Mouse (Mus musculus) G1E (cell line): Measurements from ENCODE around the gene Boc. TPM values are rescaled to one million over a fixed set of nuclear protein-coding genes. Genes with fewer than 3 reads are reported as not detected.
"Not testable (repeated sequence)": the region's sequence is repeated elsewhere in the genome, so short reads cannot be mapped to it uniquely, and the experiment has no call there.

Experiments used
- ATAC-seq: 2 replicates; pipeline ENCODE4 v1.8.0; 2016; ENCODE audit warnings: mild to moderate bottlenecking; ENCODE audit not compliant: insufficient number of reproducible peaks, poor library complexity, low FRiP score, severe bottlenecking; ENCODE audit errors: extremely low read depth
- DNase-seq: peaks from one replicate; pipeline ENCODE4 v3.0.0; 2012; ENCODE audit warnings: low spot score
- H3K27me3 ChIP-seq: 2 replicates; pipeline ENCODE4 v1.6.1; 2012; ENCODE audit warnings: mild to moderate bottlenecking, low read length, inconsistent platforms; ENCODE audit not compliant: insufficient read depth
- H3K36me3 ChIP-seq: replicated peaks from 2 replicates; pipeline ENCODE3; 2012; ENCODE audit warnings: mild to moderate bottlenecking, inconsistent platforms
- H3K4me1 ChIP-seq: 2 replicates; pipeline ENCODE4 v1.6.1; 2012; ENCODE audit warnings: low read depth, low read length, inconsistent platforms, mixed read lengths; ENCODE audit not compliant: insufficient read depth
- H3K4me3 ChIP-seq: 2 replicates; pipeline ENCODE4 v1.5.1; 2012; ENCODE audit warnings: low read depth, mild to moderate bottlenecking, inconsistent platforms, low read length, moderate library complexity, mixed read lengths
- H3K9me3 ChIP-seq: replicated peaks from 2 replicates; pipeline ENCODE4 v1.6.1; 2012; ENCODE audit warnings: inconsistent platforms
- CTCF ChIP-seq: IDR thresholded peaks from 2 replicates; pipeline ENCODE4 v1.5.1; 2012; ENCODE audit warnings: low read depth, low read length, inconsistent platforms, mixed read lengths
- GATA1 ChIP-seq: IDR thresholded peaks from 2 replicates; pipeline ENCODE4 v1.6.1; 2012; ENCODE audit warnings: borderline replicate concordance, low read length, inconsistent platforms, mixed read lengths
- GATA2 ChIP-seq: IDR thresholded peaks from 2 replicates; pipeline ENCODE4 v1.6.1; 2012; ENCODE audit warnings: low read depth, low read length, inconsistent platforms, borderline replicate concordance
- POLR2AphosphoS5 ChIP-seq: IDR thresholded peaks from 2 replicates; pipeline ENCODE4 v1.6.1; 2012; ENCODE audit warnings: low read depth, low read length, inconsistent platforms; ENCODE audit not compliant: insufficient replicate concordance
- TAL1 ChIP-seq: conservative IDR thresholded peaks from 2 replicates; pipeline ENCODE4 v1.6.1; 2012; ENCODE audit warnings: low read depth, low read length, inconsistent platforms, mixed read lengths
- polyA plus RNA-seq: library from polyadenylated mRNA; stranded (reverse); fragments of >175 nt; gene quantifications from 2 replicates; pipeline ENCODE4 v1.2.3, GENCODE M21; 2012
- total RNA-seq, 2 experiments: library from RNA; stranded (forward) in 1 of 2; stranded (reverse) in 1 of 2; fragments of 200-1000 nt in 1 of 2; fragments of >200 nt in 1 of 2; fragmentation: Nextera tagmentation in 1 of 2; gene quantifications; 2 replicates each; pipeline ENCODE4 v1.2.3; 2014 to 2017

Gene Boc
- total and polyA plus RNA-seq, 3 experiments, result not detected

- DNase-seq (no peak), ATAC-seq (no peak)
- TF ChIP-seq GATA1, result no peak
- TF ChIP-seq TAL1, result no peak
- no peak for TF ChIP-seq POLR2AphosphoS5
- no peak for TF ChIP-seq GATA2
- TF ChIP-seq CTCF, result no peak
- Histone ChIP-seq H3K9me3 (no peaks in the 10 kb centered on the region), H3K36me3 (no peaks in the 10 kb centered on the region), H3K27me3 (no peaks in the 10 kb centered on the region), H3K4me3 (no peak overlapping the region), H3K4me1 (no peaks in the 10 kb centered on the region)
These were observed 100.8 kb downstream of the Boc start for GRCm38 (mm10) chr16:44457858-44458257.

GRCm38 (mm10) chr16:44441913-44442312 lies 116.8 kb downstream of the Boc start:
- H3K36me3 ChIP-seq, H3K27me3 ChIP-seq, H3K4me1 ChIP-seq, ATAC-seq, H3K4me3 ChIP-seq, H3K9me3 ChIP-seq, DNase-seq: not testable (repeated sequence)

DNA sequence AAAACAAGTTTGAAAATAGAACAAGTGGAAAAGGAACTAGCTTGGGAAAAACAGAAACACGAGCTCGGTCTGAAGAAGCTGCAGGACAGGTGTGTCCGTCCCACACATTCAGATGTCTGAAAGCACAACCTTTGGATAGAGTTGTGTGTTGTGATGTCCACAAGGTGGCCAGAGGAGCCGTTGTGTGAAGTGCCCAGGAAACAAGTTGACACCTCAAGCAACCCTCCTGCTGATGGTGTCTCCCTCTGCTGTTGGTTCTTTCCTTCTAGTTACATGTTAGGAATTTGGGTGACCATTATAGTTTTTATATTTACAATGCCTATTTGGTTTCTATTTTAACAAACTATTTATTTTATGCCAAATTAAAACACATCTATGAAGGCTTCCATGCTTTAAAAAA lies 123.2 kb downstream of the Boc start:
- no peaks in the 10 kb centered on the region for H3K36me3 ChIP-seq
- TF ChIP-seq CTCF, result no peak
- no peak for TF ChIP-seq POLR2AphosphoS5
- no peak for TF ChIP-seq GATA2
- no peak for TF ChIP-seq TAL1
- no peak for TF ChIP-seq GATA1
- no peaks in the 10 kb centered on the region for H3K4me1 ChIP-seq
- H3K27me3 ChIP-seq, result no peaks in the 10 kb centered on the region
- no peak overlapping the region for H3K4me3 ChIP-seq
- no peak for DNase-seq
- ATAC-seq, result no peak
- H3K9me3 ChIP-seq, result no peaks in the 10 kb centered on the region

Other genes starting within 250 kb of the Boc start
- gene Sidt1, start 225.7 kb downstream of the Boc start, total RNA-seq (2014; fragmentation: Nextera tagmentation), result not detected in 2 replicates
- 1.1 TPM in 1 of 2 replicates, not detected in the other for gene Sidt1, start 225.7 kb downstream of the Boc start, total RNA-seq (2017)
- not detected in 2 replicates for gene Sidt1, start 225.7 kb downstream of the Boc start, polyA plus RNA-seq
- gene Spice1, start 211.8 kb downstream of the Boc start, total RNA-seq (2014; fragmentation: Nextera tagmentation), result 21.0 and 27.7 TPM in 2 replicates
- gene Spice1, start 211.8 kb downstream of the Boc start, total RNA-seq (2017), result 20.9 and 24.4 TPM in 2 replicates
- gene Spice1, start 211.8 kb downstream of the Boc start, polyA plus RNA-seq, result 5.7 and 5.9 TPM in 2 replicates
- not detected in 2 replicates for gene Cfap44, start 164.1 kb downstream of the Boc start, total RNA-seq (2014; fragmentation: Nextera tagmentation)
- gene Cfap44, start 164.1 kb downstream of the Boc start, total RNA-seq (2017), result 0.12 and 0.22 TPM in 2 replicates
- gene Cfap44, start 164.1 kb downstream of the Boc start, polyA plus RNA-seq, result not detected in 2 replicates
- 17.3 and 19.8 TPM in 2 replicates for gene Nepro, start 165.4 kb upstream of the Boc start, total RNA-seq (2014; fragmentation: Nextera tagmentation)
- 22.5 and 27.7 TPM in 2 replicates for gene Nepro, start 165.4 kb upstream of the Boc start, total RNA-seq (2017)
- 4.8 and 5.4 TPM in 2 replicates for gene Nepro, start 165.4 kb upstream of the Boc start, polyA plus RNA-seq
- gene Gtpbp8, start 187.5 kb upstream of the Boc start, total RNA-seq (2014; fragmentation: Nextera tagmentation), result 34.3 and 41.9 TPM in 2 replicates
- 26.6 and 32.2 TPM in 2 replicates for gene Gtpbp8, start 187.5 kb upstream of the Boc start, total RNA-seq (2017)
- 26.4 and 36.5 TPM in 2 replicates for gene Gtpbp8, start 187.5 kb upstream of the Boc start, polyA plus RNA-seq
- gene Cd200r1, start 206.8 kb upstream of the Boc start, total RNA-seq (2014; fragmentation: Nextera tagmentation), result 2.8 TPM in 2 replicates
- 6.4 TPM in 2 replicates for gene Cd200r1, start 206.8 kb upstream of the Boc start, total RNA-seq (2017)
- 0.06 and 0.12 TPM in 2 replicates for gene Cd200r1, start 206.8 kb upstream of the Boc start, polyA plus RNA-seq